Mouse (Mus musculus): ENCODE data around the gene Slc17a5.
A peak's percentile ranks its signal among the peaks of the same experiment; 100 is the strongest.
"Not testable (repeated sequence)": the region's sequence is repeated elsewhere in the genome, so short reads cannot be mapped to it uniquely, and the experiment has no call there.

The Slc17a5 gene

GRCm38 (mm10) chr9:78558586-78559214, 29.1 kb downstream of the Slc17a5 start:
- peak; percentile 31 for DNase-seq

- no peak for DNase-seq
Measured at GRCm38 (mm10) chr9:78557041-78557440, 30.8 kb downstream of the Slc17a5 start.

- peak; percentile 79 for DNase-seq
Measured at GRCm38 (mm10) chr9:78552984-78553383, 34.9 kb downstream of the Slc17a5 start.

- DNase-seq: no peak
Measured at GRCm38 (mm10) chr9:78551761-78552160, 36.1 kb downstream of the Slc17a5 start.

GRCm38 (mm10) chr9:78547742-78548141, 40.1 kb downstream of the Slc17a5 start:
- peak; percentile 42 for DNase-seq

GRCm38 (mm10) chr9:78546944-78547343, 40.9 kb downstream of the Slc17a5 start:
- no peak for DNase-seq

- DNase-seq: no peak
Measured at GRCm38 (mm10) chr9:78541758-78542157, 46.1 kb downstream of the Slc17a5 start.

- DNase-seq: no peak
Measured at GRCm38 (mm10) chr9:78538421-78538820, 49.4 kb downstream of the Slc17a5 start.

- no peak for DNase-seq
Measured at GRCm38 (mm10) chr9:78537154-78537873, 50.5 kb downstream of the Slc17a5 start.

- no peak for DNase-seq
Measured at GRCm38 (mm10) chr9:78534606-78535005, 53.2 kb downstream of the Slc17a5 start.

- peak; percentile 69 for DNase-seq
Measured at GRCm38 (mm10) chr9:78533296-78533935, 54.4 kb downstream of the Slc17a5 start.

- no peak for DNase-seq
Measured at GRCm38 (mm10) chr9:78532341-78532819, 55.5 kb downstream of the Slc17a5 start.

- no peak for DNase-seq
Measured at GRCm38 (mm10) chr9:78531816-78532215, 56.0 kb downstream of the Slc17a5 start.

GRCm38 (mm10) chr9:78527767-78528381, 60.0 kb downstream of the Slc17a5 start:
- peak; percentile 85 for DNase-seq

GRCm38 (mm10) chr9:78527301-78527761, 60.5 kb downstream of the Slc17a5 start:
- peak; percentile 82 for DNase-seq

- DNase-seq: no peak
Measured at GRCm38 (mm10) chr9:78526206-78526605, 61.6 kb downstream of the Slc17a5 start.

- no peak for DNase-seq
Measured at GRCm38 (mm10) chr9:78525451-78526135, 62.2 kb downstream of the Slc17a5 start.

GRCm38 (mm10) chr9:78521689-78522088, 66.2 kb downstream of the Slc17a5 start:
- DNase-seq: peak; percentile 39

GRCm38 (mm10) chr9:78520780-78521601, 66.8 kb downstream of the Slc17a5 start:
- peak; percentile 38 for DNase-seq

GRCm38 (mm10) chr9:78520127-78520779, 67.6 kb downstream of the Slc17a5 start:
- peak; percentile 47 for DNase-seq

GRCm38 (mm10) chr9:78517237-78517636, 70.6 kb downstream of the Slc17a5 start:
- DNase-seq: not testable (repeated sequence)
